Mouse (Mus musculus) cerebellum, adult 2 months (tissue): ENCODE measurements around the gene Tmem40.

Experiments
- CTCF ChIP-seq: fragments of 200-500 bp; IDR thresholded peaks from 2 replicates; pipeline ENCODE4 v1.5.1; 2011; ENCODE audit warnings: low read depth, mild to moderate bottlenecking, control low read depth, low read length, moderate library complexity, borderline replicate concordance; ENCODE audit not compliant: insufficient read depth
- POLR2A ChIP-seq: fragments of 200-500 bp; IDR thresholded peaks from 2 replicates; pipeline ENCODE4 v1.6.1; 2011; ENCODE audit warnings: low read length, control low read depth, borderline replicate concordance; ENCODE audit not compliant: insufficient read depth

GRCm38 (mm10) chr6:115730560-115731342 is 31.5 kb downstream of the Tmem40 start:
- TF ChIP-seq POLR2A (no peak), CTCF (no peak)
